Mouse (Mus musculus): ENCODE results near the gene Nin. TPM values are rescaled to one million over a fixed set of nuclear protein-coding genes. Genes with fewer than 3 reads are reported as not detected.

Gene Nin
- polyA plus RNA-seq, 1 experiment, result 29.6 TPM

GRCm38 (mm10) chr12:70140993-70141576, 27.6 kb upstream of the Nin start:
- peak overlapping the region; percentile 49 for H3K27ac ChIP-seq (ENCODE audit: insufficient read depth, low read depth, low read length)

GRCm38 (mm10) chr12:70140542-70140941, 27.0 kb upstream of the Nin start:
- Histone ChIP-seq H3K27ac (ENCODE audit: insufficient read depth, low read depth, low read length) (peak overlapping the region; percentile 53), H3K4me3 (ENCODE audit: insufficient read depth, low read length) (no peak overlapping the region), H3K4me1 (ENCODE audit: control insufficient read depth, insufficient read depth, low read length) (peaks cover 16% of the 10 kb centered on the region)
- TF ChIP-seq POLR2A (IDR thresholded peaks at IDR 0.05; ENCODE audit: borderline replicate concordance, low read depth, low read length) (no peak), CTCF (IDR thresholded peaks at IDR 0.05; ENCODE audit: low read depth, low read length) (no peak)

More at GRCm38 (mm10) chr12:70140993-70141576, 27.6 kb upstream of the Nin start:
- no peak overlapping the region for H3K4me3 ChIP-seq (ENCODE audit: insufficient read depth, low read length)
- peaks cover 15% of the 10 kb centered on the region for H3K4me1 ChIP-seq (ENCODE audit: control insufficient read depth, insufficient read depth, low read length)
- TF ChIP-seq POLR2A (IDR thresholded peaks at IDR 0.05; ENCODE audit: borderline replicate concordance, low read depth, low read length) (no peak), CTCF (IDR thresholded peaks at IDR 0.05; ENCODE audit: low read depth, low read length) (no peak)

- Histone ChIP-seq H3K4me1 (ENCODE audit: control insufficient read depth, insufficient read depth, low read length) (peaks cover 16% of the 10 kb centered on the region), H3K4me3 (ENCODE audit: insufficient read depth, low read length) (no peak overlapping the region), H3K27ac (ENCODE audit: insufficient read depth, low read depth, low read length) (no peak overlapping the region)
- TF ChIP-seq POLR2A (IDR thresholded peaks at IDR 0.05; ENCODE audit: borderline replicate concordance, low read depth, low read length) (no peak), CTCF (IDR thresholded peaks at IDR 0.05; ENCODE audit: low read depth, low read length) (no peak)
Measured at GRCm38 (mm10) chr12:70139871-70140270, 26.4 kb upstream of the Nin start.

- Histone ChIP-seq H3K27ac (ENCODE audit: insufficient read depth, low read depth, low read length) (no peak overlapping the region), H3K4me1 (ENCODE audit: control insufficient read depth, insufficient read depth, low read length) (peaks cover 16% of the 10 kb centered on the region), H3K4me3 (ENCODE audit: insufficient read depth, low read length) (no peak overlapping the region)
- TF ChIP-seq POLR2A (IDR thresholded peaks at IDR 0.05; ENCODE audit: borderline replicate concordance, low read depth, low read length), result no peak
- TF ChIP-seq CTCF (IDR thresholded peaks at IDR 0.05; ENCODE audit: low read depth, low read length), result no peak
Measured at GRCm38 (mm10) chr12:70137626-70138025, 24.1 kb upstream of the Nin start.

- peaks cover 16% of the 10 kb centered on the region for H3K4me1 ChIP-seq (ENCODE audit: control insufficient read depth, insufficient read depth, low read length)
- no peak overlapping the region for H3K27ac ChIP-seq (ENCODE audit: insufficient read depth, low read depth, low read length)
- H3K4me3 ChIP-seq (ENCODE audit: insufficient read depth, low read length), result no peak overlapping the region
- TF ChIP-seq POLR2A (IDR thresholded peaks at IDR 0.05; ENCODE audit: borderline replicate concordance, low read depth, low read length), result no peak
- TF ChIP-seq CTCF (IDR thresholded peaks at IDR 0.05; ENCODE audit: low read depth, low read length), result no peak
Measured at GRCm38 (mm10) chr12:70137095-70137494, 23.6 kb upstream of the Nin start.

GRCm38 (mm10) chr12:70136185-70136756, 22.8 kb upstream of the Nin start:
- Histone ChIP-seq H3K27ac (ENCODE audit: insufficient read depth, low read depth, low read length) (no peak overlapping the region), H3K4me1 (ENCODE audit: control insufficient read depth, insufficient read depth, low read length) (peaks cover 16% of the 10 kb centered on the region), H3K4me3 (ENCODE audit: insufficient read depth, low read length) (peak overlapping the region; percentile 36)
- TF ChIP-seq POLR2A (IDR thresholded peaks at IDR 0.05; ENCODE audit: borderline replicate concordance, low read depth, low read length), result no peak
- no peak for TF ChIP-seq CTCF (IDR thresholded peaks at IDR 0.05; ENCODE audit: low read depth, low read length)

- no peak overlapping the region for H3K4me3 ChIP-seq (ENCODE audit: insufficient read depth, low read length)
- TF ChIP-seq CTCF (IDR thresholded peaks at IDR 0.05; ENCODE audit: low read depth, low read length) (no peak), POLR2A (IDR thresholded peaks at IDR 0.05; ENCODE audit: borderline replicate concordance, low read depth, low read length) (no peak)
- H3K4me1 ChIP-seq (ENCODE audit: control insufficient read depth, insufficient read depth, low read length), result peaks cover 5% of the 10 kb centered on the region; the same call in 1 of the 2 replicates
- no peak overlapping the region for H3K27ac ChIP-seq (ENCODE audit: insufficient read depth, low read depth, low read length)
Measured at GRCm38 (mm10) chr12:70134627-70135235, 21.2 kb upstream of the Nin start.

- Histone ChIP-seq H3K27ac (ENCODE audit: insufficient read depth, low read depth, low read length) (no peak overlapping the region), H3K4me1 (ENCODE audit: control insufficient read depth, insufficient read depth, low read length) (peaks cover 5% of the 10 kb centered on the region; the same call in 1 of the 2 replicates), H3K4me3 (ENCODE audit: insufficient read depth, low read length) (no peak overlapping the region)
- no peak for TF ChIP-seq CTCF (IDR thresholded peaks at IDR 0.05; ENCODE audit: low read depth, low read length)
- no peak for TF ChIP-seq POLR2A (IDR thresholded peaks at IDR 0.05; ENCODE audit: borderline replicate concordance, low read depth, low read length)
Measured at GRCm38 (mm10) chr12:70131042-70131675, 17.6 kb upstream of the Nin start.

- TF ChIP-seq POLR2A (IDR thresholded peaks at IDR 0.05; ENCODE audit: borderline replicate concordance, low read depth, low read length) (no peak), CTCF (IDR thresholded peaks at IDR 0.05; ENCODE audit: low read depth, low read length) (0 out of 2 replicates have a peak, but pooled peaks have one; percentile 19)
- H3K27ac ChIP-seq (ENCODE audit: insufficient read depth, low read depth, low read length), result no peak overlapping the region
- no peak overlapping the region for H3K4me3 ChIP-seq (ENCODE audit: insufficient read depth, low read length)
- H3K4me1 ChIP-seq (ENCODE audit: control insufficient read depth, insufficient read depth, low read length), result 0 out of 2 replicates have a peak, but pooled peaks cover 2% of the 10 kb centered on the region
Measured at GRCm38 (mm10) chr12:70129105-70129504, 15.6 kb upstream of the Nin start.

All from bone marrow macrophage, adult 2 months (primary cell).